Mouse (Mus musculus): ENCODE results near the gene Polr2b. TPM values are rescaled to one million over a fixed set of nuclear protein-coding genes. Genes with fewer than 3 reads are reported as not detected.

Gene Polr2b
- polyA plus RNA-seq, 1 experiment from 2014 or later = 60.3 TPM

DNA sequence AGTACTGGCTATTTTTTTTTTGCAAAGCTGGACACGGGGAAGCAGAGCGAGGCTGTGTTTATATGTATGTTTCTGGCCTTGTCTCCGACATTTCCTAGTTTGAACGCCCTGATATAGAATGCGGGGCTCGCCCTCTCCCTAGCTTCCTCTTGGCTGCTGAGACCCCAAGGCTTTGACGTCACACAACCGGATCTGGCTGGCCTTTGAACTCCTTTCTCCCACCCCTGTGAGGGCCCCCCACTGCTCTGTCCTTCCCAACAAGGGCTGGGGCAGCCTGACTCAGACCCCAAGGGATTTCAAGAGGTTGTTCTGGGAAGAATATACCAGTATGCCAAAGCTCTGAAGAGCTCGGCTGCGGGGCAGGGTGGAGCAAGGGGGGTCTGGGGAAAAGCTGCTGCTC lies 48.4 kb downstream of the Polr2b start:
- Histone ChIP-seq H3K27ac (peak overlapping the region; percentile 89), H3K27me3 (ENCODE audit: insufficient read depth, poor library complexity, severe bottlenecking) (peaks cover 6% of the 10 kb centered on the region), H3K4me3 (peak overlapping the region; percentile 64), H3K9me3 (no peaks in the 10 kb centered on the region), H3K4me1 (peaks cover 20% of the 10 kb centered on the region), H3K36me3 (no peaks in the 10 kb centered on the region)
- WGBS = 2% methylated on average over 10 of the region's 10 CpGs
- DNase-seq (ENCODE audit: low spot score) = peak; percentile 86

- no peaks in the 10 kb centered on the region for H3K36me3 ChIP-seq
- no peak overlapping the region for H3K4me3 ChIP-seq
- no peaks in the 10 kb centered on the region for H3K9me3 ChIP-seq
- no peak overlapping the region for H3K27ac ChIP-seq
- WGBS = 85% methylated on average over 4 of the region's 4 CpGs
- H3K4me1 ChIP-seq = peaks cover 25% of the 10 kb centered on the region
- peaks cover 6% of the 10 kb centered on the region for H3K27me3 ChIP-seq (ENCODE audit: insufficient read depth, poor library complexity, severe bottlenecking)
- no peak for DNase-seq (ENCODE audit: low spot score)
Measured at GRCm38 (mm10) chr5:77359971-77360370, 50.0 kb downstream of the Polr2b start.

DNA sequence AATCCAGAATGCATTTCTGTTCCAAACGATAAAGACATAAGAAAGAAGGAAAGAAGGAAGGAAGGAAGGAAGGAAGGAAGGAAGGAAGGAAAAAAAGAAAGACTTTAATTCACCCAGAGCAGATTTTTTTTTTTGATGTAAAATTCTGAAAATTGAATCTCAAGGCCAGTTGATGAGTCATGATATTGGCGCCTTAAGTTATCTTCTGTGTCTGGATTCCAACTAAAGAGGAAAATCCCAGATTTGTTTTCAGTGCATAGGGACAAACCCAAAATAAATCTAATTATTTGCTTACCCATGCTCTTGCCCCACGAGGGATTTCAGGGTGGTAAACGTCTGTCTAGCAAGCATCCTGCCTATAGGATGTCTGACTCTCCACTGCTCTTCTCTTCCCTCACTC lies 51.1 kb downstream of the Polr2b start:
- no peak for DNase-seq (ENCODE audit: low spot score)
- Histone ChIP-seq H3K27ac (no peak overlapping the region), H3K27me3 (ENCODE audit: insufficient read depth, poor library complexity, severe bottlenecking) (no peaks in the 10 kb centered on the region), H3K9me3 (no peaks in the 10 kb centered on the region), H3K36me3 (no peaks in the 10 kb centered on the region), H3K4me3 (no peak overlapping the region), H3K4me1 (peaks cover 19% of the 10 kb centered on the region)
- 66% methylated on average over 4 of the region's 4 CpGs for WGBS

DNA sequence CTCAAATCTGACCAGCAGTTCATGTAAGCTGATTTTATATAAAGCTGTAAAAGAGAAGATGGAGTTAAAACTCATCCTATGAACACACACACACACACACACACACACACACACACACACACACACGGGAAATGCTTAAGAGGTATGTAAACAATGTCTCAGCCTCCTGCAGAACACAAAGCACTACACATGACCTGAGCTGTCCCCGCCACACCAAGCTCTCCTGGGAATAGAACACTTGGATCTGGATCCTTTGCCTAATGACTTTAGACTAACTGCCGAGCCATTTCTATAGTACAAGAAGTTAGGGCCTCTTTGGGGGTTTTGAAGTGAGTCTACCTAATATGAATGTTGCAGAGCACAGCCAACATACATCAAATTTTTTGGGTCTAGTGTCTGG lies 52.2 kb downstream of the Polr2b start:
- Histone ChIP-seq H3K4me1 (peaks cover 19% of the 10 kb centered on the region), H3K27me3 (ENCODE audit: insufficient read depth, poor library complexity, severe bottlenecking) (no peaks in the 10 kb centered on the region), H3K36me3 (no peaks in the 10 kb centered on the region), H3K9me3 (no peaks in the 10 kb centered on the region), H3K27ac (no peak overlapping the region), H3K4me3 (no peak overlapping the region)
- no peak for DNase-seq (ENCODE audit: low spot score)
- 62% methylated on average over 3 of the region's 3 CpGs for WGBS

DNA sequence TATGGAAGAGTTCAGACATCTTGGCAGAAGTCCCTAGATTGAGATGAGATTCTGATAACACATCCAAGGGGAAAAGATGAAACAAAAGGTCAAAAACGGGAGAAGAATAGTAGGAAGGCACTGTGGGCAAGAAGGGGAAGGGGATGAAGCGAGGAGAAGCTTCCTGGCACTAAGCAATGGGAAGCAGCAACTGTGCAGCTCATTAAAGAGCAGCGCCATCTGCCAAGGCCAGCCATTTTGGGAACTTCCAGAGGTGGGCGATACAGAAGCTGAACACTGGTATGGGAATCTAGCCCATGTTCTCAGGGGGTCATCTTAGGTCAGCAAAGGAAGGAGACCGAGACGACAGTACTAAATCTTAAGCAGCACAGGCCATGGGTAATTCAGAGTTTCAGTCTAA lies 53.7 kb downstream of the Polr2b start:
- WGBS = 84% methylated on average over 6 of the region's 6 CpGs
- Histone ChIP-seq H3K9me3 (no peaks in the 10 kb centered on the region), H3K36me3 (no peaks in the 10 kb centered on the region), H3K4me1 (peaks cover 8% of the 10 kb centered on the region), H3K27ac (no peak overlapping the region), H3K4me3 (no peak overlapping the region), H3K27me3 (ENCODE audit: insufficient read depth, poor library complexity, severe bottlenecking) (peaks cover 3% of the 10 kb centered on the region; the same call in 1 of the 2 replicates)
- no peak for DNase-seq (ENCODE audit: low spot score)

- no peaks in the 10 kb centered on the region for H3K9me3 ChIP-seq
- peaks cover 9% of the 10 kb centered on the region for H3K4me1 ChIP-seq
- H3K36me3 ChIP-seq = no peaks in the 10 kb centered on the region
- WGBS = 82% methylated on average over 3 of the region's 3 CpGs
- DNase-seq (ENCODE audit: low spot score) = no peak
- no peak overlapping the region for H3K4me3 ChIP-seq
- peaks cover 3% of the 10 kb centered on the region; the same call in 1 of the 2 replicates for H3K27me3 ChIP-seq (ENCODE audit: insufficient read depth, poor library complexity, severe bottlenecking)
- H3K27ac ChIP-seq = no peak overlapping the region
Measured at GRCm38 (mm10) chr5:77364443-77365038, 54.6 kb downstream of the Polr2b start.

DNA sequence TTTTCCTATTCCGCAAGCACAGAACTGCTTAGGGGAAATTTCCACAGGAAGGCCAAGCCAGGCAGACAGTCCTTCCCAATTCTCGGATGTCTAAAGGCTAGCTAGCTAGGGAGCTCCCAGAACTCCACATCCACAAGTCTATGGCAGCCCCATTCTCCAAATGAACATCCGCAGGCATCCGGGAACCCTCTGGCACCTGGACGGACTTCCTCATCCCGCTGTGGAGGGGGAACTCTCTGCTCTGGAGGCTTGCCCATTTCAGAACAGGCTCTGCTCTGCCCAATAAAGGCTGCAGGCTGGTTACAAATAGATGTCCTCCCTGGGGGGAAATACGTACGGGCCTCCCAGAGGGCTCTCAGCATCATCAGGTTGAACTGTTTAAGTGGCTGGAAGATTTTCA lies 56.4 kb downstream of the Polr2b start:
- WGBS = 87% methylated on average over 8 of the region's 8 CpGs
- no peak overlapping the region for H3K27ac ChIP-seq

DNA sequence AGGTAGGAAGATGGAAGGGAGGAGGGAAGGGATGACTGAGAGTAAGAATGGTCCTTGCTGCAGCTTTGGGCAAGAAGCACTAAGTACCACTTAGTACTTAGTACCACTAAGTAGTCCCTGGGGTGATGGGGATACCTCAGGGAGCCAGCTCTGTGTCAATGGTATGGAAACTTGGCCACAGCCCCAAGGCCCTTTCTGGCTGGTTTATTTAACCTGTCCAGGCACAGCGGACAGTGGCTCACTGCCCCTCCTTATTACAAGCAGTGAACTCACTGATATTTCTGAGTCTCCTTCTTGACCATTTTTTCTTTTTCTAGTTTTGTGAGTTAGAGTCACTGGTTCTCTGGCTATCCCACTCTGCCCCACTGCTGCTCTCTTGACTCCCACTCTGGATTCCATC lies 57.2 kb downstream of the Polr2b start:
- WGBS = 88% methylated on average over 1 of the region's 1 CpGs
- H3K36me3 ChIP-seq = no peaks in the 10 kb centered on the region
- DNase-seq (ENCODE audit: low spot score) = no peak
- no peak overlapping the region for H3K27ac ChIP-seq
- H3K9me3 ChIP-seq = no peaks in the 10 kb centered on the region
- no peak overlapping the region for H3K4me3 ChIP-seq
- H3K27me3 ChIP-seq (ENCODE audit: insufficient read depth, poor library complexity, severe bottlenecking) = peaks cover 3% of the 10 kb centered on the region; the same call in 1 of the 2 replicates
- peaks cover 9% of the 10 kb centered on the region for H3K4me1 ChIP-seq

More for the DNA sequence above, 56.4 kb downstream of the Polr2b start:
- Histone ChIP-seq H3K9me3 (no peaks in the 10 kb centered on the region), H3K4me1 (peaks cover 9% of the 10 kb centered on the region), H3K27me3 (ENCODE audit: insufficient read depth, poor library complexity, severe bottlenecking) (peaks cover 3% of the 10 kb centered on the region; the same call in 1 of the 2 replicates), H3K36me3 (no peaks in the 10 kb centered on the region), H3K4me3 (no peak overlapping the region)
- no peak for DNase-seq (ENCODE audit: low spot score)

DNA sequence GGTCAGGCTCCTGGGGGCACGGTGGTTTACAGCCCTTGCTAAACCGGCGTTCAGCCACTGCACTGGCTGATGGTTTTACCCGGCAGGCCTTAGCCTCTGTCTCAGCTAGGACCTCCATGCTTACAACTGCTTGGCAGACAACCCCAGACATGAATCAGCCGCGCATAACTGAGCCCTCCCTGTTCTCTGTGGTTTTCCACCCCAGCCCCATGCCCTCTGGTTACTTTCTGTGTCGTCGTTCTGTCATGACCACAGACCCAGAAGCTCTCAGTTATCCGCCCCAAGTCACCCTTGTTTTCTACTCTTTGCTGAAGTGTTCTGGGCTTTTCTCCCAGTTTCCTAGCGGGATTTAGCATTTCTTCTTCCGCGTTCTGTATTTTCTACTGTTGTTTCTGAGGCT lies 57.7 kb downstream of the Polr2b start:
- Histone ChIP-seq H3K27me3 (ENCODE audit: insufficient read depth, poor library complexity, severe bottlenecking) (peaks cover 3% of the 10 kb centered on the region; the same call in 1 of the 2 replicates), H3K9me3 (no peaks in the 10 kb centered on the region), H3K4me3 (no peak overlapping the region), H3K27ac (no peak overlapping the region), H3K4me1 (peaks cover 9% of the 10 kb centered on the region), H3K36me3 (no peaks in the 10 kb centered on the region)
- DNase-seq (ENCODE audit: low spot score) = no peak
- WGBS = 62% methylated on average over 12 of the region's 12 CpGs

- Histone ChIP-seq H3K36me3 (no peaks in the 10 kb centered on the region), H3K27me3 (ENCODE audit: insufficient read depth, poor library complexity, severe bottlenecking) (peaks cover 3% of the 10 kb centered on the region; the same call in 1 of the 2 replicates), H3K9me3 (no peaks in the 10 kb centered on the region), H3K27ac (no peak overlapping the region), H3K4me3 (no peak overlapping the region), H3K4me1 (peaks cover 9% of the 10 kb centered on the region)
- WGBS = 53% methylated on average over 7 of the region's 7 CpGs
- no peak for DNase-seq (ENCODE audit: low spot score)
Measured at GRCm38 (mm10) chr5:77368194-77368593, 58.2 kb downstream of the Polr2b start.

DNA sequence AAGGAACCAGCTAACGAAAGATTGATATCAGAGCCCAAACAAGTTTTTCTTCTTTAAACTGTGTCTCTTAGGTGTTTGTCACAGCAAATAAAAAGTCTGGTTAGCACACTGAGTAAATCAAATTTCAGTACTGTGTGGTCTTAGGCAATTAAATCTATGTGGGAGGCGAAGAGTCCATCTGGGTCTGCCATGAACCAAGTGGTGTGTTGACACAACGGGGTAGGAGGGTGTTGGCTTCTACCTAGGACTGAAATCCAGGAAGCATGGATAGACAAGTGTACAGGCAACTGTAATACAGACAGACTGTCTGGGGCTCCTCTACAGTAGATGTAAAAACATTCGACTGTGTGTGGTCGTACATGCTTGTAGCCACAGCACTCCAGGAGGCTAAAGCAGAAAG lies 59.4 kb downstream of the Polr2b start:
- WGBS = 84% methylated on average over 5 of the region's 5 CpGs
- Histone ChIP-seq H3K27me3 (ENCODE audit: insufficient read depth, poor library complexity, severe bottlenecking) (peaks cover 3% of the 10 kb centered on the region; the same call in 1 of the 2 replicates), H3K9me3 (no peaks in the 10 kb centered on the region), H3K27ac (no peak overlapping the region), H3K4me1 (peaks cover 9% of the 10 kb centered on the region), H3K36me3 (no peaks in the 10 kb centered on the region), H3K4me3 (no peak overlapping the region)
- DNase-seq (ENCODE audit: low spot score) = no peak

DNA sequence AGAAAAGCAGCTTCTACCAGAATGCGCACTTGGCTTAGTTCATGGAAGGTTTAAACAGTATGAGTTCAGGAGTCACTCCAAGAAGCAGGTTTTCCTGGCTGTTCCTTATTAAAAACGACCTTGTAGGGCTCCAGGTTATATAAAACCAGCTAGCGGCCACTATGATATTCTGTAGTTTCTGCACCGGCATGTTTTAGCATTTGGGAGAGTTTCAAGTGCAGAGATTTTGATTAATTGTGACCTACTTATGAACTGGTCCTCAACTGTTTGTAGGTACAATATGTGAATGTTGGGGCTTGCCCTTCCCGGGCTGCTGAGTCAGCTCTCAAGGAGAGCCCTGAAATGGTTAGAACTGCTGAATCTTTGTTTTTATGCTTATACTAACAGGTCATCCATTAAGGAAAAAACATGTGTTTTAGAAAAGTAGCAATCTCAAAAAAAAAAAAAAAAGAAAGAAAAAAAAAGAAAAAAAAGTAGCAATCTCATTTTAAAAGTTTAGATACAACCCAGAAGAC lies 60.5 kb downstream of the Polr2b start:
- DNase-seq (ENCODE audit: low spot score) = no peak
- H3K36me3 ChIP-seq = no peaks in the 10 kb centered on the region
- H3K4me3 ChIP-seq = no peak overlapping the region
- peaks cover 3% of the 10 kb centered on the region; the same call in 1 of the 2 replicates for H3K27me3 ChIP-seq (ENCODE audit: insufficient read depth, poor library complexity, severe bottlenecking)
- no peak overlapping the region for H3K27ac ChIP-seq
- H3K9me3 ChIP-seq = no peaks in the 10 kb centered on the region
- 86% methylated on average over 5 of the region's 5 CpGs for WGBS
- peaks cover 8% of the 10 kb centered on the region; the same call in 1 of the 2 replicates for H3K4me1 ChIP-seq

DNA sequence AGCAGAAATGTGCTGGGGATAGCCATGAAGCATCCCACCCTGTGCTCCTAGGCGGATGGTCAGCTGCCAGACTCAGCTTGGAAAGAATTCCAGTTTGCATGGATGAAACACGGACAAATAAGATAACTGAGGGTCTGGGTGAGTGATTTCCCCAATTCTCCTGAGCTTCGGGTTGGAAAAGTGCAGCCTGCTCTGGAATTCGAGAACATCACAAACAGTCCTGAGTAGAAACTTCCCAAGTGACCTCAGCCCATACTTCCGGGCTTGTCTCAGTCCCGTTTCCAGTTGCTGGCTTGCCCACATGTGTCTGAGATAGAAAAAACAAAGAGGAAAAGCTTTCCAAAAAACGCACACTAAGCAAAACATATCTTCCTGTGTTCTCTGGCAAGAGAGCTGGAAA lies 62.3 kb downstream of the Polr2b start:
- DNase-seq (ENCODE audit: low spot score) = no peak
- Histone ChIP-seq H3K36me3 (no peaks in the 10 kb centered on the region), H3K4me3 (no peak overlapping the region), H3K9me3 (no peaks in the 10 kb centered on the region), H3K4me1 (peaks cover 10% of the 10 kb centered on the region; the same call in 1 of the 2 replicates), H3K27ac (no peak overlapping the region), H3K27me3 (ENCODE audit: insufficient read depth, poor library complexity, severe bottlenecking) (peaks cover 3% of the 10 kb centered on the region; the same call in 1 of the 2 replicates)
- 66% methylated on average over 7 of the region's 7 CpGs for WGBS

Measured in heart, embryonic 10.5 days (tissue).